Mouse (Mus musculus): ENCODE data around the gene Bach2. TPM values are rescaled to one million over a fixed set of nuclear protein-coding genes. Genes with fewer than 3 reads are reported as not detected.
A peak's percentile ranks its signal among the peaks of the same experiment; 100 is the strongest.

Bach2 gene
- 9.5 and 13.4 TPM in 2 replicates for polyA plus RNA-seq (2016; fragmentation: Nextera tagmentation; extraction: Ambion mirVana)

GRCm38 (mm10) chr4:32238366-32238854 lies at the start of gene Bach2:
Bach2 (plus strand) TSS chr4:32238804.
- DNase-seq (ENCODE audit: low spot score), result peak; percentile 92
- H3K9me3 ChIP-seq, result no peaks in the 10 kb centered on the region
- H3K27me3 ChIP-seq (ENCODE audit: insufficient read depth, poor library complexity, severe bottlenecking), result peaks cover 41% of the 10 kb centered on the region
- H3K4me3 ChIP-seq, result peak within 1 kb of the TSS; percentile 66
- 0% methylated on average over 64 of the region's 69 CpGs for WGBS
- H3K4me1 ChIP-seq (replicated peaks), result peaks cover 62% of the 10 kb centered on the region
- peak within 1 kb of the TSS; percentile 96 for H3K27ac ChIP-seq
- H3K36me3 ChIP-seq, result no peaks in the 10 kb centered on the region

- Histone ChIP-seq H3K9me3 (no peaks in the 10 kb centered on the region), H3K4me3 (no peak overlapping the region), H3K27ac (no peak overlapping the region), H3K4me1 (replicated peaks) (peaks cover 12% of the 10 kb centered on the region), H3K27me3 (ENCODE audit: insufficient read depth, poor library complexity, severe bottlenecking) (no peaks in the 10 kb centered on the region; the same call in 1 of the 2 replicates), H3K36me3 (no peaks in the 10 kb centered on the region)
- 87% methylated on average over 4 of the region's 4 CpGs for WGBS
- DNase-seq (ENCODE audit: low spot score), result no peak
Measured at GRCm38 (mm10) chr4:32189416-32190036, 49.1 kb upstream of the Bach2 start.

GRCm38 (mm10) chr4:32190506-32190905 lies 48.1 kb upstream of the Bach2 start:
- no peaks in the 10 kb centered on the region for H3K36me3 ChIP-seq
- H3K27ac ChIP-seq, result no peak overlapping the region
- no peaks in the 10 kb centered on the region for H3K9me3 ChIP-seq
- H3K4me3 ChIP-seq, result no peak overlapping the region
- peaks cover 14% of the 10 kb centered on the region for H3K4me1 ChIP-seq (replicated peaks)
- no peaks in the 10 kb centered on the region; the same call in 1 of the 2 replicates for H3K27me3 ChIP-seq (ENCODE audit: insufficient read depth, poor library complexity, severe bottlenecking)
- 77% methylated on average over 8 of the region's 8 CpGs for WGBS
- DNase-seq (ENCODE audit: low spot score), result no peak

- Histone ChIP-seq H3K36me3 (no peaks in the 10 kb centered on the region), H3K4me3 (no peak overlapping the region), H3K27ac (peak overlapping the region; percentile 62), H3K4me1 (replicated peaks) (peaks cover 17% of the 10 kb centered on the region), H3K9me3 (no peaks in the 10 kb centered on the region), H3K27me3 (ENCODE audit: insufficient read depth, poor library complexity, severe bottlenecking) (0 out of 2 replicates have a peak, but pooled peaks cover 3% of the 10 kb centered on the region)
- 34% methylated on average over 9 of the region's 9 CpGs for WGBS
- DNase-seq (ENCODE audit: low spot score), result peak; percentile 49
Measured at GRCm38 (mm10) chr4:32195945-32196921, 42.4 kb upstream of the Bach2 start.

- peaks cover 17% of the 10 kb centered on the region for H3K4me1 ChIP-seq (replicated peaks)
- H3K27ac ChIP-seq, result 0 out of 2 replicates have a peak overlapping the region, but pooled peaks have one; percentile 16
- H3K4me3 ChIP-seq, result no peak overlapping the region
- 90% methylated on average over 1 of the region's 1 CpGs for WGBS
- H3K36me3 ChIP-seq, result no peaks in the 10 kb centered on the region
- 0 out of 2 replicates have a peak, but pooled peaks cover 3% of the 10 kb centered on the region for H3K27me3 ChIP-seq (ENCODE audit: insufficient read depth, poor library complexity, severe bottlenecking)
- no peaks in the 10 kb centered on the region for H3K9me3 ChIP-seq
- DNase-seq (ENCODE audit: low spot score), result no peak
Measured at GRCm38 (mm10) chr4:32198031-32198430, 40.6 kb upstream of the Bach2 start.

GRCm38 (mm10) chr4:32198589-32198988 lies 40.0 kb upstream of the Bach2 start:
- Histone ChIP-seq H3K4me3 (no peak overlapping the region), H3K27me3 (ENCODE audit: insufficient read depth, poor library complexity, severe bottlenecking) (0 out of 2 replicates have a peak, but pooled peaks cover 3% of the 10 kb centered on the region), H3K9me3 (no peaks in the 10 kb centered on the region), H3K4me1 (replicated peaks) (peaks cover 17% of the 10 kb centered on the region), H3K27ac (no peak overlapping the region), H3K36me3 (no peaks in the 10 kb centered on the region)
- DNase-seq (ENCODE audit: low spot score), result no peak
- WGBS, result 94% methylated on average over 7 of the region's 7 CpGs

- Histone ChIP-seq H3K4me1 (replicated peaks) (peaks cover 17% of the 10 kb centered on the region), H3K4me3 (no peak overlapping the region), H3K27ac (no peak overlapping the region), H3K9me3 (no peaks in the 10 kb centered on the region), H3K36me3 (no peaks in the 10 kb centered on the region), H3K27me3 (ENCODE audit: insufficient read depth, poor library complexity, severe bottlenecking) (0 out of 2 replicates have a peak, but pooled peaks cover 3% of the 10 kb centered on the region)
- WGBS, result 91% methylated on average over 7 of the region's 7 CpGs
- no peak for DNase-seq (ENCODE audit: low spot score)
Measured at GRCm38 (mm10) chr4:32199156-32199555, 39.4 kb upstream of the Bach2 start.

GRCm38 (mm10) chr4:32201114-32201513 lies 37.5 kb upstream of the Bach2 start:
- Histone ChIP-seq H3K36me3 (no peaks in the 10 kb centered on the region), H3K4me1 (replicated peaks) (peaks cover 9% of the 10 kb centered on the region)
- WGBS, result 85% methylated on average over 8 of the region's 8 CpGs

GRCm38 (mm10) chr4:32202362-32202761 lies 36.2 kb upstream of the Bach2 start:
- no peak overlapping the region for H3K27ac ChIP-seq
- no peaks in the 10 kb centered on the region for H3K9me3 ChIP-seq
- WGBS, result 91% methylated on average over 5 of the region's 5 CpGs
- DNase-seq (ENCODE audit: low spot score), result no peak
- no peaks in the 10 kb centered on the region for H3K36me3 ChIP-seq
- H3K4me1 ChIP-seq (replicated peaks), result no peaks in the 10 kb centered on the region
- no peak overlapping the region for H3K4me3 ChIP-seq
- H3K27me3 ChIP-seq (ENCODE audit: insufficient read depth, poor library complexity, severe bottlenecking), result 0 out of 2 replicates have a peak, but pooled peaks cover 3% of the 10 kb centered on the region

More at GRCm38 (mm10) chr4:32201114-32201513, 37.5 kb upstream of the Bach2 start:
- H3K27me3 ChIP-seq (ENCODE audit: insufficient read depth, poor library complexity, severe bottlenecking), result 0 out of 2 replicates have a peak, but pooled peaks cover 3% of the 10 kb centered on the region
- H3K4me3 ChIP-seq, result no peak overlapping the region
- H3K9me3 ChIP-seq, result no peaks in the 10 kb centered on the region
- DNase-seq (ENCODE audit: low spot score), result no peak
- no peak overlapping the region for H3K27ac ChIP-seq

- no peaks in the 10 kb centered on the region for H3K9me3 ChIP-seq
- no peak for DNase-seq (ENCODE audit: low spot score)
- H3K4me3 ChIP-seq, result no peak overlapping the region
- H3K27ac ChIP-seq, result no peak overlapping the region
- H3K36me3 ChIP-seq, result no peaks in the 10 kb centered on the region
- WGBS, result 88% methylated on average over 4 of the region's 4 CpGs
- H3K27me3 ChIP-seq (ENCODE audit: insufficient read depth, poor library complexity, severe bottlenecking), result no peaks in the 10 kb centered on the region
- H3K4me1 ChIP-seq (replicated peaks), result no peaks in the 10 kb centered on the region
Measured at GRCm38 (mm10) chr4:32204819-32205218, 33.8 kb upstream of the Bach2 start.

GRCm38 (mm10) chr4:32205825-32206224 lies 32.8 kb upstream of the Bach2 start:
- DNase-seq (ENCODE audit: low spot score), result no peak
- no peak overlapping the region for H3K27ac ChIP-seq
- H3K4me1 ChIP-seq (replicated peaks), result no peaks in the 10 kb centered on the region
- WGBS, result 79% methylated on average over 2 of the region's 2 CpGs
- H3K27me3 ChIP-seq (ENCODE audit: insufficient read depth, poor library complexity, severe bottlenecking), result no peaks in the 10 kb centered on the region
- no peak overlapping the region for H3K4me3 ChIP-seq
- no peaks in the 10 kb centered on the region for H3K9me3 ChIP-seq
- H3K36me3 ChIP-seq, result no peaks in the 10 kb centered on the region

- no peak overlapping the region for H3K4me3 ChIP-seq
- H3K9me3 ChIP-seq, result no peaks in the 10 kb centered on the region
- H3K27ac ChIP-seq, result 0 out of 2 replicates have a peak overlapping the region, but pooled peaks have one; percentile 40
- WGBS, result 94% methylated on average over 2 of the region's 2 CpGs
- DNase-seq (ENCODE audit: low spot score), result no peak
- H3K4me1 ChIP-seq (replicated peaks), result no peaks in the 10 kb centered on the region
- H3K27me3 ChIP-seq (ENCODE audit: insufficient read depth, poor library complexity, severe bottlenecking), result no peaks in the 10 kb centered on the region
- H3K36me3 ChIP-seq, result no peaks in the 10 kb centered on the region
Measured at GRCm38 (mm10) chr4:32209995-32210394, 28.6 kb upstream of the Bach2 start.

All from hindbrain, embryonic 10.5 days (tissue).